Mouse (Mus musculus) WW6 (cell line): ENCODE measurements around the gene Gad2.
"Not testable (repeated sequence)": the region's sequence is repeated elsewhere in the genome, so short reads cannot be mapped to it uniquely, and the experiment has no call there.

Source experiments
- DNase-seq: peaks from one replicate; pipeline ENCODE4 v3.0.0-alpha.2; 2013; ENCODE audit warnings: low read depth, low spot score

The Gad2 gene

GRCm38 (mm10) chr2:22621828-22622731 lies at the start of gene Gad2:
TSS of gene Gad2 (plus strand) at chr2:22622205.
- DNase-seq = no peak

GRCm38 (mm10) chr2:22587469-22588169 lies 34.4 kb upstream of the Gad2 start:
- not testable (repeated sequence) for DNase-seq

- DNase-seq = peak; percentile 14
These were observed 33.8 kb upstream of the Gad2 start for GRCm38 (mm10) chr2:22588170-22588541.

- not testable (repeated sequence) for DNase-seq
These were observed 33.2 kb upstream of the Gad2 start for GRCm38 (mm10) chr2:22588673-22589381.

- DNase-seq = not testable (repeated sequence)
These were observed 32.4 kb upstream of the Gad2 start for GRCm38 (mm10) chr2:22589382-22590205.

GRCm38 (mm10) chr2:22590206-22590490 lies 31.9 kb upstream of the Gad2 start:
- DNase-seq = no peak

- no peak for DNase-seq
These were observed 4.1 kb upstream of the Gad2 start for GRCm38 (mm10) chr2:22617951-22618350.

GRCm38 (mm10) chr2:22619416-22619815 lies 2.6 kb upstream of the Gad2 start:
- no peak for DNase-seq

- no peak for DNase-seq
These were observed 2.0 kb upstream of the Gad2 start for GRCm38 (mm10) chr2:22620030-22620429.

GRCm38 (mm10) chr2:22620534-22620933 lies 1.5 kb upstream of the Gad2 start:
- DNase-seq = no peak

GRCm38 (mm10) chr2:22620978-22621827 lies 802 bp upstream of the Gad2 start:
- no peak for DNase-seq

GRCm38 (mm10) chr2:22623111-22624070 lies 1.4 kb downstream of the Gad2 start:
- no peak for DNase-seq

GRCm38 (mm10) chr2:22624188-22624975 lies 2.4 kb downstream of the Gad2 start:
- no peak for DNase-seq

- DNase-seq = no peak
These were observed 3.3 kb downstream of the Gad2 start for GRCm38 (mm10) chr2:22625096-22625960.

GRCm38 (mm10) chr2:22627147-22627666 lies 5.2 kb downstream of the Gad2 start:
- DNase-seq = no peak

- DNase-seq = no peak
These were observed 5.9 kb downstream of the Gad2 start for GRCm38 (mm10) chr2:22627819-22628432.

- no peak for DNase-seq
These were observed 12.8 kb downstream of the Gad2 start for GRCm38 (mm10) chr2:22634766-22635165.
